Comparison of ENCODE assay signal across 7 mouse cellular contexts in genomic region chr19:55254513-55255016, GRCm38 (mm10). TPM values are rescaled to one million over a fixed set of nuclear protein-coding genes. Genes with fewer than 3 reads are reported as not detected.
A peak's percentile ranks its signal among the peaks of the same experiment; 100 is the strongest.
DNase-seq lines count a peak whose midpoint lies in the region; ATAC-seq lines count a peak whose summit lies in the region.

No protein-coding gene starts in this region.

- ATAC-seq in neural tube, embryonic 11.5 days (ENCODE audit: insufficient read depth, low FRiP score, low TSS enrichment), result peak; percentile 54
- peak; percentile 62 for ATAC-seq in activated CD4-positive, CD25-positive, alpha-beta regulatory T cell, adult 4 months
- ATAC-seq in embryonic facial prominence, embryonic 14.5 days (ENCODE audit: low read depth), result peak; percentile 58; the same call in 1 of the 2 replicates
- ATAC-seq in intestine, embryonic 15.5 days, result peak; percentile 52
- ATAC-seq in stomach, embryonic 16.5 days (ENCODE audit: insufficient read depth, low FRiP score), result peak; percentile 54

- H3K4me2 ChIP-seq in neural tube, embryonic 11.5 days (ENCODE audit: low read depth), result peak overlapping the region; percentile 96
- peak overlapping the region; percentile 90 for H3K4me2 ChIP-seq in embryonic facial prominence, embryonic 14.5 days (ENCODE audit: low read depth, low read length)
- peak overlapping the region; percentile 82 for H3K4me2 ChIP-seq in intestine, embryonic 15.5 days (replicated peaks)
- H3K4me2 ChIP-seq in stomach, embryonic 16.5 days (ENCODE audit: low read depth, low read length), result peak overlapping the region; percentile 91

- H3K27ac ChIP-seq in neural tube, embryonic 11.5 days (ENCODE audit: low read depth, low read length), result no peak overlapping the region; the same call in 1 of the 2 replicates
- peak overlapping the region; percentile 67; the same call in 1 of the 2 replicates for H3K27ac ChIP-seq in embryonic facial prominence, embryonic 14.5 days (replicated peaks; ENCODE audit: low read depth, low read length)
- H3K27ac ChIP-seq in intestine, embryonic 15.5 days, result peak overlapping the region; percentile 94
- H3K27ac ChIP-seq in stomach, embryonic 16.5 days (ENCODE audit: low read length), result peak overlapping the region; percentile 93

- 10% methylated on average over 5 of the region's 5 CpGs for WGBS in neural tube, embryonic 11.5 days
- 11% methylated on average over 5 of the region's 5 CpGs for WGBS in embryonic facial prominence, embryonic 14.5 days
- 12% methylated on average over 5 of the region's 5 CpGs for WGBS in intestine, embryonic 15.5 days
- 16% methylated on average over 5 of the region's 5 CpGs for WGBS in stomach, embryonic 16.5 days

- H3K9me3 ChIP-seq in neural tube, embryonic 11.5 days (ENCODE audit: control insufficient read depth, low read length), result no peaks in the 10 kb centered on the region
- H3K9me3 ChIP-seq in embryonic facial prominence, embryonic 14.5 days (ENCODE audit: control insufficient read depth, low read length), result no peaks in the 10 kb centered on the region
- H3K9me3 ChIP-seq in intestine, embryonic 15.5 days, result no peaks in the 10 kb centered on the region
- no peaks in the 10 kb centered on the region for H3K9me3 ChIP-seq in stomach, embryonic 16.5 days (replicated peaks; ENCODE audit: control insufficient read depth, low read length)

- H3K4me3 ChIP-seq in neural tube, embryonic 11.5 days (ENCODE audit: low read depth, low read length), result peak overlapping the region; percentile 54
- peak overlapping the region; percentile 58 for H3K4me3 ChIP-seq in embryonic facial prominence, embryonic 14.5 days (ENCODE audit: low read depth, low read length)
- H3K4me3 ChIP-seq in intestine, embryonic 15.5 days (replicated peaks), result peak overlapping the region; percentile 81
- H3K4me3 ChIP-seq in stomach, embryonic 16.5 days (replicated peaks; ENCODE audit: low read length), result peak overlapping the region; percentile 59

- H3K27me3 ChIP-seq in neural tube, embryonic 11.5 days (ENCODE audit: control insufficient read depth, insufficient read depth, low read length), result no peaks in the 10 kb centered on the region
- no peaks in the 10 kb centered on the region for H3K27me3 ChIP-seq in embryonic facial prominence, embryonic 14.5 days (replicated peaks; ENCODE audit: control insufficient read depth, insufficient read depth, low read length)
- H3K27me3 ChIP-seq in intestine, embryonic 15.5 days (replicated peaks), result no peaks in the 10 kb centered on the region
- no peaks in the 10 kb centered on the region for H3K27me3 ChIP-seq in stomach, embryonic 16.5 days (ENCODE audit: control insufficient read depth, insufficient read depth, low read length)

- H3K36me3 ChIP-seq in neural tube, embryonic 11.5 days (ENCODE audit: control insufficient read depth, insufficient read depth, low read length), result no peaks in the 10 kb centered on the region
- H3K36me3 ChIP-seq in embryonic facial prominence, embryonic 14.5 days (ENCODE audit: control insufficient read depth, insufficient read depth, low read length), result no peaks in the 10 kb centered on the region
- H3K36me3 ChIP-seq in intestine, embryonic 15.5 days, result no peaks in the 10 kb centered on the region
- H3K36me3 ChIP-seq in stomach, embryonic 16.5 days (ENCODE audit: control insufficient read depth, insufficient read depth, low read length), result no peaks in the 10 kb centered on the region

- H3K9ac ChIP-seq in neural tube, embryonic 11.5 days (ENCODE audit: low read length), result peak overlapping the region; percentile 80
- peak overlapping the region; percentile 76 for H3K9ac ChIP-seq in embryonic facial prominence, embryonic 14.5 days (ENCODE audit: low read depth, low read length)
- peak overlapping the region; percentile 89 for H3K9ac ChIP-seq in intestine, embryonic 15.5 days
- H3K9ac ChIP-seq in stomach, embryonic 16.5 days (ENCODE audit: low read length), result peak overlapping the region; percentile 83

- peaks cover 3% of the 10 kb centered on the region; the same call in 1 of the 2 replicates for H3K4me1 ChIP-seq in neural tube, embryonic 11.5 days (ENCODE audit: control insufficient read depth, insufficient read depth, low read length)
- H3K4me1 ChIP-seq in embryonic facial prominence, embryonic 14.5 days (ENCODE audit: control insufficient read depth, insufficient read depth, low read length), result no peaks in the 10 kb centered on the region; the same call in 1 of the 2 replicates
- peaks cover 8% of the 10 kb centered on the region; the same call in 1 of the 2 replicates for H3K4me1 ChIP-seq in intestine, embryonic 15.5 days (replicated peaks)
- H3K4me1 ChIP-seq in stomach, embryonic 16.5 days (ENCODE audit: control insufficient read depth, insufficient read depth, low read length), result peaks cover 11% of the 10 kb centered on the region

- DNase-seq in neural tube, embryonic 11.5 days (ENCODE audit: low spot score), result peak; percentile 40
- no peak for DNase-seq in neural tube, embryonic 10.5 days (ENCODE audit: extremely low spot score, low spot score)
- DNase-seq in embryonic facial prominence, embryonic 14.5 days (ENCODE audit: low spot score), result peak; percentile 68
- peak; percentile 44 for DNase-seq in lung, postnatal 36 days

RNA-seq across cellular contexts. Expression of gene Acsl5, which starts 2.8 kb away (rescaled TPM):
- 19.4 and 20.8 TPM in 2 replicates for polyA plus RNA-seq in neural tube, embryonic 11.5 days (2014; fragmentation: Nextera tagmentation; extraction: Ambion mirVana)
- polyA plus RNA-seq in activated CD4-positive, CD25-positive, alpha-beta regulatory T cell, adult 4 months (2017; shearing (Covaris generic)), result 10 to 100 TPM; 65.4 to 98.0 TPM
- 31.0 and 36.4 TPM in 2 replicates for polyA plus RNA-seq in embryonic facial prominence, embryonic 14.5 days (2014; fragmentation: Nextera tagmentation; extraction: Ambion mirVana)
- 315 and 329 TPM in 2 replicates for polyA plus RNA-seq in intestine, embryonic 15.5 days (2015; fragmentation: Nextera tagmentation; extraction: Ambion mirVana)
- polyA plus RNA-seq in stomach, embryonic 16.5 days (2015; fragmentation: Nextera tagmentation; extraction: Ambion mirVana), result 145 and 151 TPM in 2 replicates

RNA-seq across cellular contexts. Expression of gene Gucy2g, which starts 13.5 kb away (rescaled TPM):
- not detected in 2 replicates for polyA plus RNA-seq in neural tube, embryonic 11.5 days (2014; fragmentation: Nextera tagmentation; extraction: Ambion mirVana)
- not detected for polyA plus RNA-seq in activated CD4-positive, CD25-positive, alpha-beta regulatory T cell, adult 4 months (2017; shearing (Covaris generic))
- polyA plus RNA-seq in embryonic facial prominence, embryonic 14.5 days (2014; fragmentation: Nextera tagmentation; extraction: Ambion mirVana), result 0.06 TPM in 1 of 2 replicates, not detected in the other
- not detected in 2 replicates for polyA plus RNA-seq in intestine, embryonic 15.5 days (2015; fragmentation: Nextera tagmentation; extraction: Ambion mirVana)
- polyA plus RNA-seq in stomach, embryonic 16.5 days (2015; fragmentation: Nextera tagmentation; extraction: Ambion mirVana), result 0.05 and 0.11 TPM in 2 replicates
